Mouse (Mus musculus): Measurements from ENCODE around the gene Rasgrf2. TPM values are rescaled to one million over a fixed set of nuclear protein-coding genes. Genes with fewer than 3 reads are reported as not detected.
A peak's percentile ranks its signal among the peaks of the same experiment; 100 is the strongest.

Gene Rasgrf2
- total RNA-seq, 2 experiments from 2014 or later: 131 to 136 TPM

- no peak for DNase-seq (ENCODE audit: low spot score in 2 of 2)
- no peak overlapping the region for H3K4me3 ChIP-seq
- no peak for TF ChIP-seq CTCF (conservative IDR thresholded peaks at IDR 0.05)
- H3K27ac ChIP-seq: 0 out of 2 replicates have a peak overlapping the region, but pooled peaks have one; percentile 14
Observed at GRCm38 (mm10) chr13:92027951-92028350, 103.5 kb downstream of the Rasgrf2 start.

GRCm38 (mm10) chr13:92026651-92027050, 104.8 kb downstream of the Rasgrf2 start:
- Histone ChIP-seq H3K27ac (no peak overlapping the region), H3K4me3 (no peak overlapping the region)
- TF ChIP-seq CTCF (conservative IDR thresholded peaks at IDR 0.05): no peak
- no peak for DNase-seq (ENCODE audit: low spot score in 2 of 2)

- no peak for TF ChIP-seq CTCF (conservative IDR thresholded peaks at IDR 0.05)
- H3K27ac ChIP-seq: no peak overlapping the region
- DNase-seq (ENCODE audit: low spot score in 2 of 2): no peak
- H3K4me3 ChIP-seq: no peak overlapping the region
Observed at GRCm38 (mm10) chr13:92025124-92025523, 106.3 kb downstream of the Rasgrf2 start.

GRCm38 (mm10) chr13:92022202-92022601, 109.3 kb downstream of the Rasgrf2 start:
- Histone ChIP-seq H3K4me3 (no peak overlapping the region), H3K27ac (no peak overlapping the region)
- no peak for DNase-seq (ENCODE audit: low spot score in 2 of 2)
- TF ChIP-seq CTCF (conservative IDR thresholded peaks at IDR 0.05): no peak

- Histone ChIP-seq H3K27ac (no peak overlapping the region), H3K4me3 (no peak overlapping the region)
- DNase-seq (ENCODE audit: low spot score in 2 of 2): no peak
- TF ChIP-seq CTCF (conservative IDR thresholded peaks at IDR 0.05): no peak
Observed at GRCm38 (mm10) chr13:91996929-91997328, 134.5 kb downstream of the Rasgrf2 start.

- no peak for TF ChIP-seq CTCF (conservative IDR thresholded peaks at IDR 0.05)
- Histone ChIP-seq H3K27ac (no peak overlapping the region), H3K4me3 (no peak overlapping the region)
- no peak for DNase-seq (ENCODE audit: low spot score in 2 of 2)
Observed at GRCm38 (mm10) chr13:91991412-91991811, 140.0 kb downstream of the Rasgrf2 start.

GRCm38 (mm10) chr13:91990709-91991284, 140.7 kb downstream of the Rasgrf2 start:
- TF ChIP-seq CTCF (conservative IDR thresholded peaks at IDR 0.05): no peak
- Histone ChIP-seq H3K4me3 (no peak overlapping the region), H3K27ac (no peak overlapping the region)
- no peak for DNase-seq (ENCODE audit: low spot score in 2 of 2)

GRCm38 (mm10) chr13:91988378-91988777, 143.1 kb downstream of the Rasgrf2 start:
- no peak for TF ChIP-seq CTCF (conservative IDR thresholded peaks at IDR 0.05)
- H3K27ac ChIP-seq: no peak overlapping the region
- H3K4me3 ChIP-seq: no peak overlapping the region
- no peak for DNase-seq (ENCODE audit: low spot score in 2 of 2)

- DNase-seq (ENCODE audit: low spot score in 2 of 2): no peak
- Histone ChIP-seq H3K27ac (no peak overlapping the region), H3K4me3 (no peak overlapping the region)
- TF ChIP-seq CTCF (conservative IDR thresholded peaks at IDR 0.05): peak; percentile 54
Observed at GRCm38 (mm10) chr13:91986958-91987357, 144.5 kb downstream of the Rasgrf2 start.

- no peak overlapping the region for H3K27ac ChIP-seq
- no peak for TF ChIP-seq CTCF (conservative IDR thresholded peaks at IDR 0.05)
- no peak for DNase-seq (ENCODE audit: low spot score in 2 of 2)
- no peak overlapping the region for H3K4me3 ChIP-seq
Observed at GRCm38 (mm10) chr13:91985915-91986589, 145.4 kb downstream of the Rasgrf2 start.

- no peak overlapping the region for H3K27ac ChIP-seq
- no peak for DNase-seq (ENCODE audit: low spot score in 2 of 2)
Observed at GRCm38 (mm10) chr13:91985019-91985418, 146.4 kb downstream of the Rasgrf2 start.

GRCm38 (mm10) chr13:91982080-91982479, 149.4 kb downstream of the Rasgrf2 start:
- no peak for DNase-seq (ENCODE audit: low spot score in 2 of 2)
- H3K4me3 ChIP-seq: no peak overlapping the region
- TF ChIP-seq CTCF (conservative IDR thresholded peaks at IDR 0.05): no peak
- no peak overlapping the region for H3K27ac ChIP-seq

More at GRCm38 (mm10) chr13:91985019-91985418, 146.4 kb downstream of the Rasgrf2 start:
- no peak overlapping the region for H3K4me3 ChIP-seq
- no peak for TF ChIP-seq CTCF (conservative IDR thresholded peaks at IDR 0.05)

- no peak overlapping the region for H3K27ac ChIP-seq
- H3K4me3 ChIP-seq: no peak overlapping the region
- DNase-seq (ENCODE audit: low spot score in 2 of 2): no peak
- TF ChIP-seq CTCF (conservative IDR thresholded peaks at IDR 0.05): no peak
Observed at GRCm38 (mm10) chr13:91981414-91981813, 150.0 kb downstream of the Rasgrf2 start.

- no peak for TF ChIP-seq CTCF (conservative IDR thresholded peaks at IDR 0.05)
- no peak overlapping the region for H3K27ac ChIP-seq
- H3K4me3 ChIP-seq: no peak overlapping the region
- no peak for DNase-seq (ENCODE audit: low spot score in 2 of 2)
Observed at GRCm38 (mm10) chr13:91976971-91977370, 154.5 kb downstream of the Rasgrf2 start.

Measured in layer of hippocampus, adult 2 months (tissue).